Mouse (Mus musculus) c-Kit-negative CD71-positive TER-119-positive erythroid progenitor cells, embryonic 14.5 days (primary cell): ENCODE measurements around the gene Spg7.
"Not testable (repeated sequence)": the region's sequence is repeated elsewhere in the genome, so short reads cannot be mapped to it uniquely, and the experiment has no call there.

Experiments
- DNase-seq: peaks from one replicate; pipeline ENCODE4 v3.0.0-alpha.2; 2013; ENCODE audit warnings: low read depth, low spot score

Spg7 gene

DNA sequence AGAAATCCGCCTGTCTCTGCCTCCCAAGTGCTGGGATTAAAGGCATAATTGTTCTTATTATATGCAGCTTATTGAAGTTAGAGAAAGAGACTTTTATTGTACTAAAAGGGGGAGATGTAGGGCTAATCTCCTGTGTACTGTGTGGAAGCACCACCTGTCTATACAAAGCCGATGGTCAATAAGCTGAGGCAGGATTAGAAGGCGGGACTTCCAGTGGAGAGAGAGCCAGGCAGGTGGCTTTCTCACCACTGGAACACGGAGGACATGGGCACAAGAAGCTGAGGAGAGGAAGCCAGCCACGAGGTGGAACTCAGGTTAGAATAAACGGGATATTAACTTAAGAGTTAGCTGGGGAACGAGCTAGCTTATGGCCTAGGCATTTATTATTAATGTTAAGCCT lies at the start of gene Spg7:
Gene Spg7 (plus strand): TSS at position 222 of the 400 bp plus-strand sequence.
- DNase-seq = no peak

DNA sequence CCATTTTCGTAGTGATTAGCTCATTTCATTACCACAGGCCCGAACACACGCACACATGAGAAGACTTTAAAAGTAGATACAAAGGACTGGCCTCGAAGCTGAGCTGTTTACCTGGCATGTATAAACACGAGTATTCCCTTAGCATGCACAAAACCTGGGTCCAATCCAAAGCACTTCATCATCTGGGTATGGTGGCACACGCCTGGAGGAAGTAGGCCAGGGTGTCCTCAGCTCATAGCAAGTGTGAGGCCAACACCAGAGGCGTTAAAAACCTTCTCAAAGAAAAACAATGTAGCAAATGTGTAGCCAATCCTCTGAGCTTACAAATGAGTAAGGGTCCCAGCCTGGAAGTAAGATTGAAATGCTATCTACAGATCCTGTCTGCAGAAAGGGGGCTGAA lies 48.3 kb upstream of the Spg7 start:
- no peak for DNase-seq

DNA sequence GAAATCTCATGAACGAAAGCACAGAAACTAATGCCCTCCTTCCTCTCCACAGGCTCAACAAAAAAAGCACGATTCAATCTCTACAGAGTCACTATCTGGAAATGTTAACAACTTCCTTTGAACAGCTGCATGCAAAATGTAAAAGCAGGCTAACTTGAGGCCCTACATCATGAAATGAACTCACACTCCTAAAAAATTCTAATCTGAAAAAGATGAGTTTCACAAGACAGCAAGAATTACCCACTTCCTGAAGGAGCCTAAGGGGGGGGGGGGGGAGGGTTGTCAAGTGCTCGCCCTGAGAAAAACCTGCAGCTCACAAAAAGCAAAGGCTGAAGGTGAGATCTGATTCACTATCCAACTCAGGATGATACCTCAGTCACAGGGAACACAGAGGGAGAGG lies 47.7 kb upstream of the Spg7 start:
- no peak for DNase-seq

DNA sequence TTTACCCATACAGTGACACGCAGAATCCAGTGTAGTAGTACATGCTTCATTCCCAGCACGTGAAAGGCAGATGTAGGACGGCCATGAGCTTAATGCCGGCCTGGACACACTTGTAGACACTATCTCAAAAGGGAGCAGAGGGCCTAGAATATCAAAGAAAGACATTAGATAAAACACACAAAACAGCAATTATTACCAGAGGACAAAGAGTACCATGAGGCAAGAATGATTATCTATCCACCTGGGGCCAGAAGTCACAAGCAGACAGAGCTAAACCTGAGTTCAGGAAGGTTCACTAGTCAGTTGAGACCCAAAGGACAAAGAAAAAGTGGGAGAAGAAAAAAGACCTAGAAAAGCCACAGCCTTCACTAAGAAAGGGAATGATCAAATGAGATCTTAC lies 45.6 kb upstream of the Spg7 start:
- no peak for DNase-seq

DNA sequence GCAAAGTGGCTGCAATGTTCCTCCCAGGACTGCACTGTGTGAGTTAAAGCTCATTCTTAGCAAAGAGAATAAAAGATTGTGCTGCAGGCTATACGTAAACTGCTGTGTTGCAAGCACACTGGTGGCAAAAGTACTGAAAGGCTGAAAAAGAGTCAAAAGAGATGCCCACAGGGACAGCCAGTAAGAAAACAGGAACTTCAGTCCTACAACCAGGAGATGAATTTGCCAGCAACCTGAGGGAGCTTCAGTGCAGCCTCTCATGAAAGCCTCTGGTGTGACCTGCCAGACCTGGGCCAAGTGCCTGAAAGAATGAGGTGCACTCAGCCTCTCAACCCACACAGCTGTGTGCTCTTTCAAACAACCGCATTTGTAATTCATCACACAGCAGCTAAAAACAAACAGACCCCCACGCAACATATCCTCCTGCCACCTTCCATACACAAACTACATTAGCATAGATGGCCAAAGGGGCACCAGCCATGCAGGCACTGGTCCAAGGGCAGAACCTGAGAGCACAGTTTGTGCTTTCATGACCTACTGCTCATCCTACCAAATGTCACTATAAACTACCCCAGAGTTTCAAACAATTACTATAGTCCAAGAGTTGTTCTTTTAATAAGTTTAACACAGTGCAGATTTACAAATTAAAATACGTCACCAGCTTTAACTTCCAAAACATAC lies 44.1 kb upstream of the Spg7 start:
- no peak for DNase-seq

DNA sequence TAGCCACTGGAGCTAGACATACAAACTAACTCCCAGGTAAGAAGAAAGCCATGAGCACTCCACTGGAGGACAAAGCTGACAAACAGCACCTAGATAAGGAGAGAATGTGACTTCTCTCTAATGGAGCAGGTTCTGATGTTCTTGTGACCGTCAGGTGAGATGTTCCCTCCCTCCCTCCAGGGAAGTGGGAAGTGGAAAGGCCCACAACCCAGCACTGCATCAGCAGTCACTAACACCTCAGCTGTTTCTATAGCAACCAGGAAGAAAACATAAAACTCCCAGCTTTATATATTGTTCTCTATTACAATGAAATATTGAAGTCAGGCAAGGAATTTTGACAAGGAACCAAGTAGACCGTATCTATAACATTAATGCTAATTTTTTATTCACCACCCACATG lies 42.7 kb upstream of the Spg7 start:
- DNase-seq = no peak

DNA sequence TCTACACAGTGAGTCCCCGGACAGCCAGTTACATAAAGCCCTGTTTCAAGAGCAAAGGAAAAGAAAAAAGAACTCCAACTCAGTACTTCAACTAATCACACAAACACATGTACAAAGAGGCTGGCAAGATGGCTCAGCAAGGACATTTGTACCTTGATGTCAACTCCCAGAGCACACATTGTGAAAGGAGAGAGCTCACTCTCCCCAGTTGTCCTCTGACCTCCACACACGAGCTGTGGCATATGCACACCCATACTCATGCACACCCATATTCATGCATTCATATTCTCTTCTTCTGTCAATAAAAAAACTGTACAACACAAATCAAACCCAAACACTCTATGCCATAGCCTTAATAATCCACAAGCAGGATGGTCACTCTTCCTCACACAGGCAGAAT lies 41.9 kb upstream of the Spg7 start:
- no peak for DNase-seq

DNA sequence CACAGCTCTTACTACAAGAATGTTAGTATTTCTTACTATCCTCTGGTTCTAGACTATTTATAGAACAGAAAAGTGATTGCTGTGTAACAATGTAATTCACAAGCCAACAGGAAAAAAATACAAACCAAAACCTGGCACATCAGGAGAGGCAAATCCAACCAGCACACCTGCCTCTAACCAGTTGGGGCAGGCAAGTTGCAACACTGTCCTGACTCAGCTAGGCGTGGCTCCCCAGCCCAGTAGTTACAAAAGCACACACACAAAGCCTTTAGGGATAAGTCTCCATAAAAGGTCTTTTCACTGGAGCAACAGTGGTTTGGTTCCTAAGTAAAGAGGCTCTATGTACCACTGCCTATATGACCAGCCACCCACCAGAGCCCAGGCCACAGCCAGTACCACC lies 41.5 kb upstream of the Spg7 start:
- no peak for DNase-seq

DNA sequence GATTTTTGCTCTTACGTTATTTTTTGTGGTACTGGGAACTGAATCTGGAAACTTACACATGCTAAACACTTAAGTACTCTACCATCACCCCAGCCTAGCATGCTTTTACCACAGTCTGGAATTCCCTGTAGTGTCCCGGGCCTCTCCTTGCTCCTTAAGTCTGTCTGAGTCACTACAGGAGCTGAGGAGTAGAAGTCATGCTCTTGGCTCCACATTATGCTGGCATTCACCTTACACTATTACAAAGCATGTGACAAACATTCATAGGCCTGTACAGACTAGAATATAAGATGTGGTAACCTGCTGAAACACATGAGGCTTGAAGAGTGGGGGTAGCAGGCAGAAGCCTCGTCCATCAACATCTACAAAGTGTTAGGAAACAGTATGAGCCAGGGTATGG lies 40.0 kb upstream of the Spg7 start:
- DNase-seq = no peak

DNA sequence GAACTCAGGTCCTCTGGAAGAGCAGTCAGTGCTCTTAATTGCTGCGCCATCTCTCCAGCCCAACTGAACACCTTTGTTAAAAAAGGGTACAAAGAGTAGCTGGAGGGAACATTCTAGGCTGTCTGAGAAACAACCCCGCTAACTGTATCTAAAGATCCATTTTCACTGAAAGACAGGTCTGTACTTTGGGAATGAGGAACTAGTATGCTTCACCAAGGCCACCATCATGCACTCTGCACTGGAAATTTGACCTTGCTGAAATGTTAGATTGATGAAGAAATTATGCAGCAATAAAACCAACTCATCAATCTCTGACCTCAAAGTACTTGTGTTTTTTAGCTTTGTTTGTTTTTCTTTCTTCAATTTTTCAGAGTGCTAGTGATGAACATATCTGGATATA lies 38.5 kb upstream of the Spg7 start:
- DNase-seq = no peak

DNA sequence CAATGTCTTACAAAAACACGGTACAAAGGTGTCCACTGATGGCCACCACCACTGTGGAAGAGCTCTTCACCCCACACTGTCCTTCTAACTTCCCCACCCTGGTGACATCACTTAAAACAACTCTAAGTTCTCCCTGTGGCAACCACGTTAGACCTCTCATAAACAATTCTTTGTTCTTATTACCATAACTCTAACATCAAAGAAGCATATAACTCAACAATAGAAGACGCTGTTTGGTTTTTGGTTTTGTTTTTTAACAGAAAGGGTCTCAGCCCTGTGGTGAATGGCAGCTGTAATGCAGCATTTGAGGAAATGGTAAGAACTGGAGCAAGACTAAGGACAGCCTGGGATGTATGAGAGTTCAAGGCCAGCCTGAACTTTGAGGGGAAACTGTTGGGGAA lies 36.8 kb upstream of the Spg7 start:
- DNase-seq = no peak

DNA sequence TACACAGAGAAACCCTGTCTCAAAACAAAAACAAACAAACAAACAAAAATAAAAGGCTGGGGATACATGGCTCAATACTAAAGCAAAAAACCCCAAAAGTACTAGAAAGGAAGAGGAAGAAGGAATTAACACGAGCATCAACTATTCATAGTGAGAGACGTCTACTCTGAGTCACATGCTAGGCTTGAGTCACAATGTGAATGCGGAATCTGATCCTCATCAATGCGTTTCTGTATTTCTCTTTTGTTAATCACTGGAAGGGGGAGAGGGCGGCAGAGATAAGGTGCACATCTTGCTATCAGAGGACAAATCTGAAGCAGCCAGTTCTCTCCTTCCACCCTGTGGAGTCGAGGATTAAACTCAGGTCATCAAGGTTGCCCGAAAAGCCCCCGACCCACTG lies 35.0 kb upstream of the Spg7 start:
- DNase-seq = no peak

DNA sequence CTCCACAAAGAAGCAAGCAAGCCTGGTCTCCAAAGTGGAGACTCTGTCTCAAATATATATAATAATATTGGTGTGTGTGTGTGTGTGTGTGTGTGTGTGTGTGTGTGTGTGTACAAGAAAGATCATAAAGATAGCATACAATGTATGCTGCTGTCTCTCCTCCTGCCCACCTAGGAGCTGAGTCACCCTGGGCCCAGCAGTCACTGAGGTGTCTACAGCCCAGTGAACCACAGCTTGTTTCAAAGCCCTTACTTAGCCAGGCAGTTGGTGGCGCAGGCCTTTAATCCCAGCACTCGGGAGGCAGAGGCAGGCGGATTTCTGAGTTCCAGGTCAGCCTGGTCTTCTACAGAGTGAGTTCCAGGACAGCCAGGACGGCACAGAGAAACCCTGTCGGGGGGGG lies 32.7 kb upstream of the Spg7 start:
- not testable (repeated sequence) for DNase-seq

DNA sequence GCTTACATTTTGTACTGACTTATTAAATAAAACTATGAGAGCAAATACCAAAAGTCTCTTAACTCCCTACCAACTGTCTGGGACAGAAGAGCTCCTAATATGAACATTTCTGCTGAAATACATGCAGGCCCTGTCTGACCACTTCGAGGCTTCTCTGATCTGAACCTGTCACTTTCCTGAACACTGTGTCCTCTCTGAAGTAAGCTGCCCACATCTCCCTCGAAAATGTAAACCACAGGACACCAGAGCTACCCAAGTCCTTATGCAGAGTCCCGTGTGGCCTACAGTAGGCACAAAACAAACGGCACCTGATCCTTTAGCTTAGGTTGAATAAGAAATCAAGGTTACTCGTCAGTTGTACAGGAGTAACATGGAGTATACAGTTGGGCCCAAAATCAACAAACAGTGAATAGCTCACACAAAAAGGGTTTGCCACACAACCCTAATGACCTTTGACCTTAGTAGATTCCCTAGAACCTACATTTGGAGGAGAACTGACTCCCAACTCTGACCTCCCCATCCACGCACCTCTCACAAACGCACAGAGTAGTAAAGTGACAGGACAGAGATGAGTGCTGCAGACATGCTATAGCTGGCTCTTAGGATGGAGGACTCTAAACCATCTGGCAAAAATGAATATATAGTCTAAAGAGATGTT lies 31.3 kb upstream of the Spg7 start:
- no peak for DNase-seq

DNA sequence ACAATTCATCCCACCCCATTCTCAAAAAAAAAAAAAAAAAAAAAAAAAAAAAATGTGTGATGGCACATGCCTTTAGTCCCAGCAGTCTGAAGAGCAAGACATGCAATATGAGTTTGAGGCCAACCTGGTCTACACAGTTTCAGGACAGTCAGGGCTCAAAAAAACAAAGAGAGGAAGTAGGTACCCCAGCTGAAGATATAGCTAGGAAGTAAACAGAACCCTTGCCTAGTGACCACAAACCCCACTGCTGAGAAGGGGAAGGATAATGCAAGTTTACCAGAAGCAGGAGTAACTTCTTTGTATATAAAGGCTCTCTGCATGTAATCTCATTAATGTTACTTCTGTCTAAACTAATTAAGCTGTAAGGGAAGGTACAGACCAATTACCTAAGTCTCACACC lies 30.0 kb upstream of the Spg7 start:
- no peak for DNase-seq

DNA sequence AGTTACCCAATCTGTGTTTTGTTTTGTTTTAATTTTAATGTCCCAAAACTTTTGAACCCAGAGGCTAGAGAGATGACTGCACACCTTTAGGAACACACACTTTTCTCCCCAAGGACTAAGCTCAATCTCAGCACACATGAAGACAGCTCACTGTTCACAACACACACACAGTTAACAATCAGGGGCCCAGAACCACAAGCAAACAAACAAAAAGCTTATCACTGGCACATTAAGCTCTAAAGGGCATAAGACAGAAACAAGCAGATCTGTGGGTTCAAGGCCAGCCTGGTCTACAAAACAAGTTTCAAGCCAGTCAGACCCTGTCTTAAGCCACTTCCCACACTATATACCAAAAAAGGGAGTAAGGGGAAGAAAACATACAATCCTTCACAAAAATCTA lies 29.3 kb upstream of the Spg7 start:
- DNase-seq = no peak

DNA sequence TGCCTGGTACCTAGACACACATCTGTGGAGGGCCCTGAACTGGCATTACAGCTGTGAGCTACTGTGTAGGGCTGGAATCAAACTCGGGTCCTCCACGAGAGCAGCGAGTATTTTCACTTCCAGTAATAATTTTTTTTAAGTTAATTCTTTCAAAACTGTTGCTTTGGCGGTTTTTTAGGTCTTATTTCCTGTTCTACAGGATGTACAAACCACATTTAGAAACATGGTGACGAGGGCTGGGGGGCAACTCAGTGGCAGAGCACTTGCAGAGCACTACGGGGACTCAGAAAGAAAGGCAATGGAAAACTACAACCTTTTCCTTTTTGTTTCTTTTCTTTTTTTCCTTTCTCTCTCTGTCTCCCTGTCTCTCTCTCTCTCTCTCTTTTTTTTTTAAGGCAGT lies 28.6 kb upstream of the Spg7 start:
- no peak for DNase-seq

DNA sequence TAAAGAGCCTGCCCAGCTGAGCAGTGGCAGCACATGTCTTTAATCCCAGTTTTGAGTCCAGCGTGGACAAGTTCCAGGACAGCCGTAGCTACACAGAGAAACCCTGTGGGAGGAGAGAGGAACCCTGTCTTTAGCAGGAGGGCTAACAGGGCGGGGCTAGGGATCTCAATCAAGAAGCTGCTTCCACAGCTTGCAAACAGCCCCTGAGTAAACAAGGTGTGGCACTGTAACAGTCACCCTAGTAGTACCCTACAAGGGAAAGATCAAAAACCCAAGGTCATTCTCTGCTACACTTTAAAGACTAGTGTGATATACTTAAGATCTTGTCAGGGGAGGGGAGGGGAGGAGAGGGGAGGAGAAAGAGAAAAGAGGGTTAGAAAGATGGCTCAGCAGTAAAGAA lies 25.8 kb upstream of the Spg7 start:
- peak; percentile 67 for DNase-seq

DNA sequence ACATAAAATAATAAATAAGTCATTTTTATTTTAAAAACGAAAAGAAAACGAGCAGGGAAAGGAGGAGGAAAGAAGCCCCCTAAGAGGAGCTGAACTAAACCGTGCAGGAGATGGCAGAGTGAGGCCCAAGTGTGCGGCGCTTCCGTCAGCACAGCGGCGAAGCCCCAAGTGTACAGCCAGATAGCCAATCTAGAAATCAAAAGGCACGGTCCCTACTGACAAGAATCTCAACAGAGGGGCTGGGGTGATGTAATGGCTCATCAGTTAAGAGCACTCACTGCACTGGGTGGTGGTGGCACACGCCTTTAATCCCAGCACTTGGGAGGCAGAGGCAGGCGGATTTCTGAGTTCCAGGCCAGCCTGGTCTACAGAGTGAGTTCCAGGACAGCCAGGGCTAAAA lies 25.3 kb upstream of the Spg7 start:
- DNase-seq = no peak

DNA sequence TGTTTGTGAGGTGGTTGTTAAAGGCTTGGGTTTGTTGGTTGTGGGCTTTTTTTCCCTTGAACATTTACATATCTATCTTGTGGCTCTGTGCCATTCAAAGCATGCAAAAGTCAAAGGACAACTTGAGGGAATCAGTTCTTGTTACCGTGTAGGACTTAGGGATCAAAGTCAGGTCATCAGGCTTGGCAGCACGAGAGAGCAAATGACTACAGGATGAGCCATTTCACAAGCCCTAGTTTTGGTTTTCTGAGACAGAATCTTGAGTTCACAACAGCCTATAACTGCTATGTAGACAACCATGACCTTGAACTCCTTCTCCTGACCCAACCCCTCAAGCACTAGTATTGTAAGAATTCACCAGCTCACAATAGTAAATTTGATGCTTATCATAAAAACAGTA lies 24.4 kb upstream of the Spg7 start:
- DNase-seq = no peak

DNA sequence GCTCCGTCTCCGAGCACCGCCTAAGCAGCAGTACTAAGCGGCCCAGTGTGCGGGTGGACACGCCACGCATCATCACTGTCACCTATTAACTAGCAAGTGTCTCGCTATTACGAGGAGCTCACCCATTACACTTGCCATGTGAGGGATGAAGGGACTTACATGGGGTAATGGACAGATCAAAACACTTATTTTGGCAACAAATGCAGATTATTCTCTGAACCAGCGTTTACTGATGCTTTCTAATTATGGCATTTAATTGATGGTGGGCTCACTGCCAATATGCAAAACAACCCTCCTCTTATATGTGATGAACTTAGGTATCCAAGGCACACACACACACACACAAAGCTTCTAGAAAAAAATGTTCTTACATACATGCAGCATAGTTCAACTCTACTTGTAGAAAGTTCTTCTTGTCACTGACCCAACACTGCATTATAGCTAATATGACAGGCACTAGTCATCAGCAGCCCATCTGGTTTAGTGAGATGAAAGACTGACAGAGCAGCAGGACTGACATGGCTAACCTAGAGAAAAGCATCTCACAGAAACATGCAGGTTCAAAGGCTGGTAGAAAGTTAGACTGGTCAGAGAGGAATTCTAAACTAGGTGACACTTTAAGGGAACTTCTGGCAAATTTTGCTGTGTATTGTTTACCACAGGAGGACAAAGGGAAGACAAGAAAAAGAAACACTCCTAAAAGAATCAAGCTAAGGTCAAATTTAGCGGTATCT lies 23.2 kb upstream of the Spg7 start:
- no peak for DNase-seq

DNA sequence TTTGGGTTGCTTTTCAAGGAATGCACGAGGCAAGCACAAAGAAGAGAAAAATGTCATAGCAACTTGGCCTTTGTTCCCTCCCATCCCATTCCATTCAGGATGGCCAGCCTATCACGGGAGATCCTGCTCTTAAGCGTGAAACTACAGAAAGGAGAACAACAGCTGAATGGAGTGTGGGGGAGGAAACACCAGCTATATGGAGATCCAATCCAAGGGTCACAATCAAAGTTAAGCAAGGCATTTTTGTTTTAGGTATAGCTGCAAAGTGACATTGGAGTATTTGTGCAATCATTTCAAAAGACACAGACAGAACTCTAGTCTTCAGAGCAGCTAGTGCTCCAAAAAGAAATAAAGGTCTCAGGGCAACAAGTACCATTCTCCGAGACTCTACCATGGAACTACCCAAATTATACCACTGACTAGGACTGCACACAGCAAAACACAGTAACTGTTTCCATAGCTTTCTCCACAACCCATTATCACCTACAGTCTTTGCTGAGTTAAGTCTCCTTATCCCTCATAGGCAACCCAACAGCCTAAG lies 22.6 kb upstream of the Spg7 start:
- no peak for DNase-seq
